Mouse (Mus musculus) CH12.LX (cell line): ENCODE results near the gene Gm43951.

Experiments
- CTCF ChIP-seq, 2 experiments: IDR thresholded peaks in 1 of 2; conservative IDR thresholded peaks in 1 of 2; 2 replicates each; pipeline ENCODE4 v1.5.1; 2011 to 2012; ENCODE audit warnings: low read depth in 2 of 2, low read length in 2 of 2, improper control_type of control experiment in 1 of 2, inconsistent platforms in 1 of 2, mild to moderate bottlenecking in 1 of 2, moderate library complexity in 1 of 2
- JUND ChIP-seq: conservative IDR thresholded peaks from 2 replicates; pipeline ENCODE4 v1.6.1; 2011; ENCODE audit warnings: low read depth, low read length, improper control_type of control experiment
- NRF1 ChIP-seq: IDR thresholded peaks from 2 replicates; pipeline ENCODE4 v1.6.1; 2014; ENCODE audit warnings: low read depth, mild to moderate bottlenecking, inconsistent platforms, low read length, improper control_type of control experiment, moderate library complexity
- POLR2A ChIP-seq: IDR thresholded peaks from 2 replicates; pipeline ENCODE4 v1.6.1; 2011; ENCODE audit warnings: low read depth, mild to moderate bottlenecking, improper control_type of control experiment, low read length

- no peak for TF ChIP-seq POLR2A
- TF ChIP-seq JUND: no peak
- no peak for TF ChIP-seq NRF1
- no peak for TF ChIP-seq CTCF (conservative IDR thresholded peaks at IDR 0.05 in 1 of 2, IDR thresholded peaks at IDR 0.05 in 1 of 2; ENCODE audit: low read depth in 2 of 2, low read length in 2 of 2)
Measured at GRCm38 (mm10) chr11:72228513-72228912, 21.9 kb upstream of the Gm43951 start.
